ENCODE assay signal across 27 mouse cellular contexts in genomic region chr3:66025454-66025853, GRCm38 (mm10).
"Had no signal": no experiment of that assay in that cellular context is flagged by ENCODE, and none has a peak within 500 bp of the region (broad histone marks: within the 10 kb centered on the region; RNA-seq: fewer than 3 reads in every experiment).

No protein-coding gene starts in this region.

- H3K9me3 ChIP-seq: embryonic facial prominence, embryonic 10.5 days; embryonic facial prominence, embryonic 12.5 days; embryonic facial prominence, embryonic 15.5 days; forebrain, embryonic 10.5 days; forebrain, embryonic 12.5 days; forebrain, embryonic 13.5 days; forebrain, embryonic 15.5 days; heart, embryonic 10.5 days had no signal

- ATAC-seq: forebrain, embryonic 13.5 days; forebrain, embryonic 14.5 days; forebrain, embryonic 15.5 days; forebrain, embryonic 16.5 days; forebrain, postnatal 0 days had no signal

- H3K36me3 ChIP-seq: embryonic facial prominence, embryonic 10.5 days; embryonic facial prominence, embryonic 12.5 days; embryonic facial prominence, embryonic 13.5 days; embryonic facial prominence, embryonic 15.5 days; forebrain, embryonic 10.5 days; forebrain, embryonic 12.5 days; forebrain, embryonic 15.5 days; heart, embryonic 10.5 days had no signal

- H3K27me3 ChIP-seq: embryonic facial prominence, embryonic 12.5 days; embryonic facial prominence, embryonic 13.5 days; embryonic facial prominence, embryonic 15.5 days; forebrain, embryonic 12.5 days; forebrain, embryonic 13.5 days; forebrain, embryonic 15.5 days had no signal

- H3K4me2 ChIP-seq: embryonic facial prominence, embryonic 12.5 days; embryonic facial prominence, embryonic 13.5 days; embryonic facial prominence, embryonic 15.5 days; forebrain, embryonic 12.5 days; forebrain, embryonic 13.5 days; forebrain, embryonic 15.5 days had no signal

- H3K27ac ChIP-seq: embryonic facial prominence, embryonic 10.5 days; embryonic facial prominence, embryonic 12.5 days; embryonic facial prominence, embryonic 13.5 days; embryonic facial prominence, embryonic 15.5 days; forebrain, embryonic 10.5 days; forebrain, embryonic 12.5 days; forebrain, embryonic 13.5 days; forebrain, embryonic 15.5 days; gastrocnemius, adult 2 months; heart, adult 2 months; heart, embryonic 10.5 days had no signal

- H3K4me1 ChIP-seq: embryonic facial prominence, embryonic 12.5 days; embryonic facial prominence, embryonic 15.5 days; forebrain, embryonic 10.5 days; forebrain, embryonic 12.5 days; forebrain, embryonic 13.5 days; forebrain, embryonic 15.5 days; heart, embryonic 10.5 days had no signal

- H3K4me3 ChIP-seq: embryonic facial prominence, embryonic 10.5 days; embryonic facial prominence, embryonic 12.5 days; embryonic facial prominence, embryonic 13.5 days; embryonic facial prominence, embryonic 15.5 days; erythroblast, embryonic 14.5 days; forebrain, embryonic 10.5 days; forebrain, embryonic 12.5 days; forebrain, embryonic 13.5 days; forebrain, embryonic 15.5 days; gastrocnemius, adult 2 months; heart, adult 2 months; heart, embryonic 10.5 days had no signal

- H3K9ac ChIP-seq: embryonic facial prominence, embryonic 12.5 days; embryonic facial prominence, embryonic 13.5 days; embryonic facial prominence, embryonic 15.5 days; forebrain, embryonic 12.5 days; forebrain, embryonic 13.5 days; forebrain, embryonic 15.5 days; forebrain, postnatal 0 days had no signal

- DNase-seq: cerebellum, adult 9-11 months; cerebellum, postnatal 10 days; cerebellum, postnatal 14 days; cerebellum, postnatal 25 days; cerebellum, postnatal 36 days; embryo, embryonic 11 days; forebrain, postnatal 0 days; gastrocnemius, adult 2 months; gastrocnemius, postnatal 10 days; gastrocnemius, postnatal 14 days; gastrocnemius, postnatal 25 days; gastrocnemius, postnatal 36 days; heart, adult 11 months; heart, adult 18-20 months; heart, adult 2 months had no signal
